Mouse (Mus musculus) stomach, postnatal 0 days (tissue): ENCODE data around the gene Ptgfrn.

Experiments
- CTCF ChIP-seq: IDR thresholded peaks from 2 replicates; pipeline ENCODE4 v1.5.1; 2016; ENCODE audit warnings: antibody characterized with exemption, low read depth, mild to moderate bottlenecking, moderate library complexity
- EP300 ChIP-seq: optimal IDR thresholded peaks from 2 replicates; pipeline ENCODE3; 2016; ENCODE audit warnings: antibody characterized with exemption

DNA sequence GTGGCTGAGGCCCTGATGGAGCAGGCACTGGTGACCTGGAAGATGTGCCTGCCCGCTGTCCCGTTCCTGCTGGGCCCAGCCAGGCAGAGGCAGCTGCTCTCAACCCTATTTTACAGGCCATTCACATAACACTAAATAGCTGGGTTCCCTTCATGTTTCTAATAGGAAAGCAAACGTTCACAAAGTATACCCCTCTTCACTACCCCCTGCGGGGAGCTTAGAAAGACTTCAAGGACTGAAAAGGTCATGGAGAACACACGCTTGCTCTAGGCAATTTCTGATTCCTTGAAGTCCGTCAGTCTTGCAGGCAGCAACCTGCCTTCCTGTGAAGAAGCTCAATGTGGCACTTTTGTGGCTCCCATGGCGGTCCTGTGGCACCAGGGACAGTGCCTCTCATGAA is 68.1 kb downstream of the Ptgfrn start:
- no peak for TF ChIP-seq CTCF
- no peak for TF ChIP-seq EP300
